Mouse (Mus musculus): ENCODE results near the gene Per1.

Gene Per1

DNA sequence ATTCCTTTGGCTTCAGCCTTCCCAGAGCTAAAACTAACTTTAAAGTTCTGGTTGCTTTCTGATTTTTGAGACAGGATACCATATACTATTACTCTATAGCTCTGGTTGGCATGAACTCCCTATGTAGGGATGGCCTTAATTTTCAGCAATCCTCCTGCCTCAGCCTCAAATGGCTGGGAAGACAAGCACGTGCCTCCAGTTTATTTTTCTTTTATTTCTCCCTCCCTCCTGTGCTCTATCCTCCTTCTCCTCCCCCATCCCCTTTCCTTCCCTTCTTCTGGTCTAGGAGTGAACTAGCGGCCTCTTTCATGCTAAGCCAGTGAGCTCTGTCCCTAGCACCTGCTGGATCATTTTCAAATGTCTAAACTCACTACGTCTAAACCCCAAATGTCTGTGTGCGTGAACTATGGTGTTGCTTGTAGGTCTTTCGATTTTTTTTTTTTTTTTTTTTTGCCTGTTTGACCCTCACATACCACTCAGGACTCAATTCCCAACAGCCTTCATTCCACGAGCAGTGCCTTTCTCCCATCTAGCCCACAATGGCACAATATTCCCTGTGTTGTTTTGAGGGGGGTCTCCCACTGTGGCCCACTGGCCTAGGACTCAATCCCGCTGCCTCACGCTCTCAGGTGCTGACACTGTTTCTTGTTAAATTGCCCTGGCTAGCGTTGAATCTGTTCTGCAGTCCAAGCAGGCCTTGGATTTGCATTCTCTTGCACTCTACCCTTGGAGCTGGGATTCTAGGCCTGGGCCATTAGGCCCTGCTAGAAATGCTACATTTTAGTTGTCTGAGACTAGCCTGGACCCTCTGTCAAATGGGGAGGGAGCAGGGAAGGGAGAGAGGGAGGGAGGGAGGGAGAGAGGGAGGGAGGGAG lies 30.5 kb upstream of the Per1 start:
- DNase-seq (ENCODE audit: low spot score) = no peak

DNA sequence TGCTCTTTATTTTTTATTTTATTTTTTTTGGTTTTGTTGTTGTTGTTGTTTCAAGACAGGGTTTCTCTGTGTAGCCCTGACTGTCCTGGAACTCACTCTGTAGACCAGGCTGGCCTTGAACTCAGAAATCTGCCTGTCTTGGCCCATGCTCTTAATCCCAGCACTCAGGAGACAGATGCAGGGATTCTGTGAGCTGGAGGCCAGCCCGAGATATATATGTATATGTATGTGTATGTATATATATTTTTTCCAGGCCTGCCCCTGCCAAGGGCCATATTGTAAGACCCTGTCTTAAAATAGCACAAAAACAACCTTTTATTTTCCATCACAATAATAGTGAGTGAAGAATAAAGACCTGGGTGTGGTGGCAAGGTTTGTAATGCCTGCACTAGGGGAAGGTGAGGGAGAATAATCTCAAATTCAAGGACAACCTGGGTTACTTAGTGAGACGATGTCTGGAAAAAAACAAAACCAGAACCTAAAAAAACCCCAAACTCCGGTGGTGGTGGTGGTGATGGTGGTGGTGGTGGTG lies 29.6 kb upstream of the Per1 start:
- DNase-seq (ENCODE audit: low spot score) = no peak

DNA sequence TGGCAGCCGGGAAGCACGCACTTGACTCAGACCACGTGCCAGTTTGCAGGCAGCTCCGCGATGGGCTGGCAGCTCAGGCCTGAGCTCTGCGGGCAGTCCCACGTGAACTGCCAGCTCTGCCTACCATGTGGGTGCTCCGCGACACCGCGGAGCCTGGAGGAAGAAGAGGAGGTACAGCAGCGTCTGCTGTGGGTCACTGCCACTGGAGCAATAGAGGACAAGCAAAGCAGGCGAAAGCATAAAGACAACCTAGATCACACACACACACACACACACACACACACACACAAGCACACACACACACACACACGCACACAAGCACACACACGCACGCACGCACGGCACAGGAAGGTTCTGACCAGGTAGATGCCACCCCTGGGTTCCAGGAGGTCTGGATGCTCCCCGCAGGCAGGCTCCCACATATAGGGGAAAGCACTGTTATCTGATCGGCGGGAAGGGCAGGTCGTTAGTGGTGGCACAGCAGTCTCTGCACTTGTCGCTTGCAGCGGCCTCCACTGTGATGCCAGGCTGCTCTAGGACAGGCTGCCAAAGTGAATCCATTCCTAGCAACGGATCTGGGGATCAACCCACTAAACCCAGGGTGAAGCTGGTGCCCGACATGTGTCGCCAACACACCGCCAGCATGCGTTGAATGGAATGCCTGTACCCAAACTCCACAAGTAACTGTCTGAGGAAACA lies 28.7 kb upstream of the Per1 start:
- DNase-seq (ENCODE audit: low spot score) = no peak

DNA sequence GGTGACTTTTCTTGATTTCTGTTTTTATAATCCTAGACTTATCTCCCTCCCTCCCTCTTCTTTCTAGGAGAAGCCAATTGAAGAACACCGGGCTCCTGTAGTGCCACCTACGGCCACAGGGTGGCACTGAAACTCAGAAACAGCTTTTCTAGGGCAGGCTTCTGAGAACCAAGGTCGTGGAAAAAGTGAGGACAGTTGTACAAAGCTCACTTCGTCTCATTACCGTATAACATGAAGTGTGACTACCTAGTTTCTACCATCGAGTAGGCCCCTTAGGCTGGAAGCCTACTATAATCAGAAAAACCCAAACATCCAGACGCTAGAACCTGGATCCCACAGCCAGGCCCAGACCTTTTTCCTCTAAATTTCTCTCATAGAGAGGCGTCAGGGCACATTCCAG lies 28.1 kb upstream of the Per1 start:
- DNase-seq (ENCODE audit: low spot score) = peak; percentile 81

- DNase-seq (ENCODE audit: low spot score) = peak; percentile 53
These were observed 27.4 kb upstream of the Per1 start for GRCm38 (mm10) chr11:69067601-69068000.

GRCm38 (mm10) chr11:69070093-69070492 lies 24.9 kb upstream of the Per1 start:
- no peak for DNase-seq (ENCODE audit: low spot score)

DNA sequence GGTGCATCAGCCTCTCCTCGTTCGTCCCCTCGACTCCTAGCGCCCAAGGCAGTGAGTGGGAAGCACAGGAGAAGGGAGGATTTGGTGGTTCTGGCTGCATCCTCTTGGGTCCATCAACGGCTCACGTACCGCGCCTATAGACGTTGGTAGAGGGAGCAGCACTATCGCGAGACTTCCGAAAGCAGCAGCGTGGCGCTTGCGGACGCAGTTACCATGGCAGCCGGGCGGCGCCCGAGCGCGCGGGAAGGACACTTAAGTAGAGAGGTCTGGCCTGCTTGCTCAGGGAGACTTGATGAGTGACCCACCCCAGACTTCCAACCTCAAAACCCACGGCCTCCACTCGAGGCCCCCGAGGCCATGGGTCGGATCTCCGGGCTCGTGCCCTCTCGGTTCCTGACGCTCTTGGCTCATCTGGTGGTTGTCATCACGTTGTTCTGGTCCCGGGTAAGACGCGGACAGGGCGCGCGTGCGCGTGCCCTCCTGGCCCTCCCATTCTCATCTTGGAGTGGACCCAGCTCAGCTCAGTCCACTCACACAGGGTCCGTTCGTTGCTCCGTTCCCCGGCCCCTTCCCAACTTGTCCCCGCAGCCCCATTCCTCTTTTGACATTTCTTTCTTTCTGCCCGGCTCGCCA lies 24.3 kb upstream of the Per1 start, which contains the start of gene Tmem107:
Gene Tmem107, plus strand, starts transcription at position 217 of the 633 bp plus-strand sequence.
- DNase-seq (ENCODE audit: low spot score) = peak; percentile 95

DNA sequence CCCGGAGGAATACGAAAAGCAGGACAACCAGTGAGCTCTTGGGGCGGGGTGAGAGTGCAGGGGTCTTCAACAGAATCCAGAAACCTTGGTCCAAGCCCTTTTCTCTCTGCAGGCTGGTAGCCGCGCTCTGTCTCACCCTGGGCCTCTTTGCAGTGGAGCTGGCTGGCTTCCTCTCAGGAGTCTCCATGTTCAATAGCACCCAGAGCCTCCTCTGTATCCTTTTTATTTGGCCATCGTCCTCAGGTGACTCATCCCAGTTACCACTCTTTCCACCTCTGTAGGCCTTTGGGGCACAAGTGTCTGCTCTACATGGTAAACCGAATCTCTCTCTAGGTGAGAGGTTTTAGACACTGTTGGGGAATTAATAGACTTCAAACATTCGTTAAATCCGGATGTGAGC lies 23.8 kb upstream of the Per1 start:
- DNase-seq (ENCODE audit: low spot score) = no peak

GRCm38 (mm10) chr11:69072234-69072633 lies 22.8 kb upstream of the Per1 start:
- no peak for DNase-seq (ENCODE audit: low spot score)

DNA sequence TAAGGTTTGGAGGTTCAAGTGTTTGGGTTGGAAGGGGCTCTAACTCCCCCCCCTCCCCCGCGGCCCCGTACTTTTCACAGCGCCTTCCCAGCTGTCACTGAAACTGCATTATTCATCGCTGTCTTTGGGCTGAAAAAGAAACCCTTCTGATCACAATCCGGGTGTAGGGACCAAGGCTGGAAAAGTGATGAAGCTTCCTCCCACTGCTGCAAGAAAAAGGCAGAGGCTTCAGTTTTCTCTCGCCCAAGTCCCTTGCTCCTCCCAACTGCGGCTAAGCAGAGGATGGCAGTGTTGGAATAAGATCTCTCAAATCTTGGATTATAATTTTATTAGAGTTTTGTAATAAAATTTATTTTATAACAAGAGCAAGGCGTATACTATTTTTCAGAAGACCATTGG lies 22.4 kb upstream of the Per1 start:
- DNase-seq (ENCODE audit: low spot score) = no peak

- DNase-seq (ENCODE audit: low spot score) = peak; percentile 91
These were observed 21.7 kb upstream of the Per1 start for GRCm38 (mm10) chr11:69073065-69073888.

DNA sequence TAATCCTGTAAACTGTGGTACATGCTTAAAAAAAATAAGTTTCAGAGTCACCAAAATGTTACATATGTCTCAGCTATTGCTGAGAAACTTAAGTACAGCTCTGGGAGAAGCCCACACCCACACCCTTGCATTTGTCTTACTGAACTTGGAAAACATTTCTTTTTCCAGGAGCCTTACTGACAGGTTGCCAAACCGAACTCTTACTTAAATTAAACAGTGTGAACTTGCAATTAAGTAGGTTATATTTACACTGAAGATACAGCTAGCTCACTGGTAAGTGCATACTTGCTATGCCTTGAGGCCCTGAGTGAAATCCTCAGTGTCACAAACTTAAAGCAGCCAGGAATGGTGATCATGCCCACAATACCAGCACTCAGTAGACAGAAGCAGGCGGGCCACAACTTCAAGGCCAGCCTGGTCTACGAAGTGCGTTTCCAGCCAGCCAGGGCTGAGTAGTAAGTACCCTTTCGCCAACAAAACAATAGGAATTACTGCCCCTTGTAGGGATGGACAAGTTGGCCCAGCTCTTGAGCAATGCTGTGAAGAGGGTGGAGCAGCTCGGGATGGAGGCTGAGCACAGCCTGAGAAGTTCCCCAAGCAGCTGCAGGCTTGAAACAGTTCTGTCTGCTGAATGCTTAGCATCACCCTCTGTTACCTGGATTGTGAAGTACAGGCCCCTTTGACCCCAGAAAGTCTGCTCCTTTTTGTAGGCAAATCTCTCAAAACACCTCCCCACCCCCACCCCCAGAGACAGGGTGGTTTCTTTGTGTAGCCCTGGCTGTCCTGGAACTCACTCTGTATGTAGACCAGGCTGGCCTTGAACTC lies 20.9 kb upstream of the Per1 start:
- no peak for DNase-seq (ENCODE audit: low spot score)

GRCm38 (mm10) chr11:69074776-69075069 lies 20.3 kb upstream of the Per1 start:
- DNase-seq (ENCODE audit: low spot score) = no peak

GRCm38 (mm10) chr11:69075764-69076479 lies 19.1 kb upstream of the Per1 start:
- peak; percentile 77 for DNase-seq (ENCODE audit: low spot score)

GRCm38 (mm10) chr11:69076572-69076971 lies 18.4 kb upstream of the Per1 start:
- DNase-seq (ENCODE audit: low spot score) = no peak

DNA sequence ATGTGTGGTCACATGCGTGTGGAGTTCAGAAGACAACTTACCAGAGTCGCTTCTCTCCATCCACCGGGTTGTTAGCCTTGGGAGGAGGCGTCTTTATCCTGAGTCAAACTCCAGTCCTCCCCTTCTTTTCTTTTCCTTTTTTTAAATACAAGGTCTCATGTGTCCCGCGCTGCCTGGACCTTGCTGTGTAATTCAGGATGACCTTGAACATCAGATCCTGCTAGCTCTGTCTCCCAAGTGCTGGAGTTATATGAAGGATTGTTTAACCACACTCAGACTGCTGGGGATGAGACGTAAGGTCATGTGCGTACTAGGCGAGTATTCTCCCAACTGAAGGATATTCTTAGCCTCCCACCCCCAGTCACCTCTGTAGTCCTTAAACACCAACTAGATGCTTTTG lies 17.7 kb upstream of the Per1 start:
- DNase-seq (ENCODE audit: low spot score) = no peak

DNA sequence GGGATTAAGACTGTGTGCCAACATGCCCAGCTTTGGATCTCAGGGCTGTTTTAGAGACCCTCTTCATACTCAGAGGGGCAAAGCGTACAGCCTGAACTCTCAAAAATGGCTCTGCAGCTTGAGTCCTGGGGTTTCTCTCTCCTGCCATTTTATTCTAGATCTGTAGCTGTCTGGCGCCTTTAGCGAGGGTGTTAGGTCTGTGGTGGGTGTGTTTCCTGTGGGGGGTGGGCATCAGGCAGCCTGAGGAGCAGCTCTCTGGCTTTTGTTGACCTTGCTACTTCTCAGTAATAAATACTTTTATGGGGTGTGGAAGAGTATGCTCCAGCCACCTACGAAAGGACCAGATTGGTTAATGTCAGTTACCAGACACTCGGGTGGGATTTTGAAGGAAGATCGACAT lies 17.0 kb upstream of the Per1 start:
- DNase-seq (ENCODE audit: low spot score) = no peak

GRCm38 (mm10) chr11:69078805-69079438 lies 16.1 kb upstream of the Per1 start:
- DNase-seq (ENCODE audit: low spot score) = no peak

DNA sequence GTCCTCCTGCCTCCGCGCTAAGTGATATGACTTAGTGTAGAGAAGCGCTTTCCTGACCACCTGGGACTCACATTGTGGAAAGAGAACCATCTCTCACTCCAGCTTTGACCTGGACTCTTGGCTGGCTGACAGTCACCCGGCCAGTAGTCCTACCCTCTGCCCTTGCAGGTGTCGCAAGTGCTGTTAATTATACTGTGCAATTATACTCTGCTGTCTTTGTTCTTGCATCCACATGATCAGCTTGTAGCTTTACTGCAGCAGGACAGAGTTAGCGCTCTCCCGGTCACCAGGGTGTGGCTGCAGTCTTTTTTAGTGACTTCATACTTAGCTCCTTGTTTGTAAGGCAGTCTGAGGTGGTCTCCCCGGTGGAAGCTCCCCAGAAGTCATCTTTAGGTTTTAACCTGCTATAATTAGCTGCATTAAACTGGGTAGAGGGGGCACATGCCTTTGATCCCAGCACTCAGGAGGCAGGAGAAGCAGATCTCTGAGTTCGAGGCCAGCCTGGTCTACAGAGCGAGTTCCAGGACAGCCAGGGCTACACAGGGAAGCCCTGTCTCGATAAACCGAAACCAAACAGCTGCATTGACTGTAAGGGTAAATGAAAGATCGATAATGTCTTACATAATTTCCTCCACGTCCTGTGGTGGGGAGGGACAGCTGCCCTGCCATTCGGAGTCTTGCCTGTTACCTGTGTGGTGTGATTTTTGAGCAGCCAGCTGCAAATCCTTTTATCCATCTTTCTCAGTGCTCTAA lies 14.7 kb upstream of the Per1 start:
- no peak for DNase-seq (ENCODE audit: low spot score)
